Mouse (Mus musculus) megakaryocyte, embryonic 14.5 days (primary cell): ENCODE data around the gene Gm49450.

Source experiments
- FLI1 ChIP-seq: IDR thresholded peaks from 2 replicates; pipeline ENCODE4 v1.6.1; 2012; ENCODE audit warnings: low read length, inconsistent platforms, mixed read lengths
- GATA1 ChIP-seq: IDR thresholded peaks from 3 replicates; pipeline ENCODE4 v1.6.1; 2012; ENCODE audit warnings: mixed read lengths, low read length, inconsistent platforms, borderline replicate concordance

GRCm38 (mm10) chr15:98991540-98992050 lies 38.2 kb upstream of the Gm49450 start:
- TF ChIP-seq GATA1 (no peak), FLI1 (no peak)
